Mouse (Mus musculus) yolk sac, embryonic 10.5 days (tissue): Measurements from ENCODE around the gene Rab30.
"Not testable (repeated sequence)": the region's sequence is repeated elsewhere in the genome, so short reads cannot be mapped to it uniquely, and the experiment has no call there.

Experiments used
- DNase-seq: peaks from one replicate; pipeline ENCODE4 v3.0.0-alpha.2; 2017; ENCODE audit warnings: low spot score

The Rab30 gene

DNA sequence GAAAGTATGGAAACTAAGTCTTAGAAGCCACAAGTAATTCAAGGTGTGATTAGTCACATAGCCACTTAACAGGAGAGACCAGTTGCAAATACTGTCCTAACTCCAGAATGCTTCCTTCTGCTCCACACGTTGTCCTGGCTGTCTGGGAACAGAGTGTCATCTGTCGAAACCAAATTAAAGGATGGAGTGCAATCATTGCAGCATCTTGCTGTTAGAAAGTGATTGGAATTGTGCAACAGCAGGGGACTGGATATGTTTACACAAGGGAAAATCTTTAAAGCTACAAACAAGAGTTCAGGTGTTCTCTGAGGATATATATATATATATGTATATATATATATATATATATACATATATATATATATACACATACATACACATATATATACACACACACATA, 9.0 kb downstream of the Rab30 start:
- DNase-seq, result no peak

DNA sequence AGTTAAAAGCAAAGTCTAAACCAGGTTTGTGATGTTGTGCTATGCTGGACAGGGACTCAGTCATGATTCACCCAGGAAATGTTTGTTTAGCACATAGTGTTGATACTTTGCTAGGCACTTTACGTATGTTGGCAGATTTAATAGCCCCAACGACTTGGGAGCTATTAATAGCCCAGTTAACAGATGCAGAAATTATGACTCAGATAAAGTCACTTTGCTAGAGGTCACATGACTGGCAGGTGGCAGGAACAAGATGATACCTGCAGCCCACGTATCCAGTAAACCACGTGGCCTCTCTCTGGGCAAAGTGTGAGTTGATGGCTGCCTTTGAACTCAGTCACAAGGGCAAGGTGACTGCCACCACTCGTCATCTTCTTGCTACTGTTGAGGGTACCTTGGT, 16.7 kb downstream of the Rab30 start:
- DNase-seq, result no peak

DNA sequence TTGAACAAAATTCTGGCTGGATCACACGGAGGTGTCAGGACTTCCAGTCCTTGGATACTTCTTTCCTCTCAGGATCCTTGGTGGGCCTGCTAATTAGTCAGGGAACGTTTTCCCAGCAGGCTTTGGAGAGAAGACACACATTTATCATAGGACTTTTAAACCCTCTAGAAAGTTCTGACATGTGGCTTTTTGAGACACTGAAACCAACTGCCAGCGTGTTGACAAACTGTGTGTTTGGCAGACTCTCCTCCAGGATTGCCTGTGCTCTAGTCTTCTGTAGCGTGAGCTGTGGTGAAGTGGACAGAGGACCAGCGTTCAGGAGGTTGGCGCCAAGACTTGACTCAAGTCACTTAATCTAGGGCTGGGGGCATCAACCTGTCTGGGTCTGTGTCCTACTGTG, 19.2 kb downstream of the Rab30 start:
- no peak for DNase-seq

DNA sequence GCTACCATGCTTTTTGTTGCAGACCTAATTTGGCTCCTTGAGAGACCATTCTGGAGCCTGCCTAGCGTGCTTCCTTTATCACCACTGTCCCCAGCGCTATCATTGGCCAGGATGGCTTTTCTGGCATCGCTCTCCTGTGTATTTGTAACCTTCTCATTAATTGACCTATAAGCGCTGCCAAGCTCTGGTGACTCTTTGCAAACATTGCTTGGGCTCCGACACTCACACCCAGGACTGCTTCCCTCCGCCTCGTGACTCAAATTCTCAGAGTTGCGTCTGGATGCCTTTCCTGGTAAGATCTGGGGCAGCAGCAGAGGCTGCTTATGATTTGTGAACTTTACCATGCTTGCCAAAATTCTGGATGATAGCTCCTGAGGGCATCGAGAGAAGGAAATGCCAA, 19.8 kb downstream of the Rab30 start:
- DNase-seq, result no peak

- DNase-seq, result no peak
Measured at GRCm38 (mm10) chr7:92765426-92765825, 24.0 kb downstream of the Rab30 start.

GRCm38 (mm10) chr7:92766096-92767090, 25.0 kb downstream of the Rab30 start:
- no peak for DNase-seq

DNA sequence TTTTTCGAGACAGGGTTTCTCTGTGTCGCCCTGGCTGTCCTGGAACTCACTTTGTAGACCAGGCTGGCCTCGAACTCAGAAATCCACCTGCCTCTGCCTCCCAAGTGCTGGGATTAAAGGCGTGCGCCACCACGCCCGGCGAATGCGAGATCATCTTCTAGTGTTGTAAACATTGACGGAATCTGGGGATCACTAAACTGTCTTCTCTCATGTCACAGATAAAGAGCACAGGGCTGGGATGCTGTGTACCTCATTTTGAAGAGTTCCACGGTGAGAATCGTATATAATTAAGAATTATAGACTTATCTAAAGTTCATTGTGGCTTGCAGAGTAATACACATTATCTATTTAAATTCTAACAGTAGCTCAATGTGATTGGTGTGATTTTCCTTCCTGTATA, 26.7 kb downstream of the Rab30 start:
- DNase-seq, result not testable (repeated sequence)

GRCm38 (mm10) chr7:92768859-92769258, 27.5 kb downstream of the Rab30 start:
- no peak for DNase-seq

DNA sequence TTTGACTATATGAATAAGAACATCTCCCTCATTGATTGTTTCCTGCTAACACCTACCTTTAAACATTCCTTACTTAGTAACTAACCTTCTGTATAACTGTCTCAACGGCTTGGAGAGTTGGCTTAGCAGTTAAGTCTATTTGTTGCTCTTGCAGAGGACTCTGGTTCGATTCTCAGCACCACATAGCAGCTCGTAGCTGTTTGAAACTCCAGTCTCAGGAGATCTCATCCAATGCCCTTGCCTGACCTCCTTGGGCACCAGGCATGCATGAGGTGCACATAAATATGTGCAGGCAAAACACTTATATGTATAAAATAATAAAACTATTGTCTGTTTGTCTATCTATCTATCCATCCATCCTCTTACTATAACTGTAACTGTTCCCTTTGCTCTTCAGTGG, 31.6 kb downstream of the Rab30 start:
- no peak for DNase-seq

GRCm38 (mm10) chr7:92773596-92773995, 32.2 kb downstream of the Rab30 start:
- DNase-seq, result no peak

GRCm38 (mm10) chr7:92774741-92775140, 33.3 kb downstream of the Rab30 start:
- no peak for DNase-seq

- DNase-seq, result no peak
Measured at GRCm38 (mm10) chr7:92775703-92776102, 34.3 kb downstream of the Rab30 start.

GRCm38 (mm10) chr7:92776647-92777046, 35.2 kb downstream of the Rab30 start:
- DNase-seq, result no peak

DNA sequence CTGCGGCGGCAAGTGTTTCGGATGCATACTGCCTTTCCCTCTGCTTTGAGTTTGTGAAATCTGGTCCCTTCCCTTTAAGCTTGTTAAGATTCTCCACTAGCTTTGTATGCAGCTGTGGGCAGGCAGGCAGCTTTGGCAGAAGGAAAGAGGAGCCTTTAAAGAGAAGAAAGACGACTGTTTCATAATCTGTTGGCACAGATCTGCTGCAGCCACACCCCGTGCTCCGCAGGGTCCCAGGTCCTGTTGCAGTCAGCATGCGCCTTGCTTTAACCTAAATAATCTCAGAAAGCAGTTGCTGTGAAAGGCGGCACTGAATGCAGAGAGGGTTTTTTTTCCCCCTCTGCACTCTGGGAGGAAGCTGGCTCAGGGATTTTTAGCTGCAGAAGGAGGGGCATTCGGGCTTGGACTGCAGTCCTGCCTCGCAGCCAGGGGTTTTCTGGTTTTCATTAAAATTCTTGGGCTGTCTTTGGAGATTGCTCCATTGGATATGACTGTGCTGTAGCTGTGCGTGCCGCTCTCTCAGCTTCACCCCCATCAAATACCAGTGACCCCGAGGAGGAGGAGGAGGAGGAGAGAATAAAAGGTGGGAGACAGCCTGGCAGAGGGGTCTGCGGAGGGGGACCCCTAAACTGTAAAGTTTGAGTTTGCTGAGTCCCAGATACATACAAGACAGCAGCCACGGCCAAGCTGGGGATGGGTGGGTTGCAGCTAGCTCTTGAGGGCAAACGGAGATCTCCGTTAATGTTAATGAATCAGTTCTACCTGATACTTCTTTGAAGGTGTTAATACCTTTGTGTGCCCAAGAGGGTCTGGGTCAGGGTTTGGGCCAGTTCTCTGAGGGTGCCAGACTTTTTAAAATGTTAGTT, 35.9 kb downstream of the Rab30 start:
- DNase-seq, result peak; percentile 37

- DNase-seq, result no peak
Measured at GRCm38 (mm10) chr7:92779058-92779457, 37.7 kb downstream of the Rab30 start.

GRCm38 (mm10) chr7:92781361-92781760, 40.0 kb downstream of the Rab30 start:
- no peak for DNase-seq

DNA sequence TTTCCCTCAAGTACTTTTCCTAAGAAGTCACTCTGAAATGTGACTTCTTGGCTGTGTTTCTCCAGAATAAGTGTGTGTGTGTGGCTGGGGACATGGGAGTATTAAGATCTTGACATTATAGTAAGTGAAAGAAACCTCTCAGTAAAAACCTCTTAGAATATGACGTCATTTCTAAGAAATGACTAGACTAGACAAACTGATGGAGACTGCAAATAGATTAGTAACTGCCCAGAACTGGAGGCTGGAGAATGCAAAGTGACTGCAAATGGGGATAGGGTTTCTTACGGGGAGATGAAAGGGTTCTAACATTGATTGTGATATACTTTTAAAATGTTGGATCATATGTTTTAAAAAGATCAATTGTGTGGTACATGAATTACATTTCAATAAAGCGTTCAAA, 40.5 kb downstream of the Rab30 start:
- no peak for DNase-seq

DNA sequence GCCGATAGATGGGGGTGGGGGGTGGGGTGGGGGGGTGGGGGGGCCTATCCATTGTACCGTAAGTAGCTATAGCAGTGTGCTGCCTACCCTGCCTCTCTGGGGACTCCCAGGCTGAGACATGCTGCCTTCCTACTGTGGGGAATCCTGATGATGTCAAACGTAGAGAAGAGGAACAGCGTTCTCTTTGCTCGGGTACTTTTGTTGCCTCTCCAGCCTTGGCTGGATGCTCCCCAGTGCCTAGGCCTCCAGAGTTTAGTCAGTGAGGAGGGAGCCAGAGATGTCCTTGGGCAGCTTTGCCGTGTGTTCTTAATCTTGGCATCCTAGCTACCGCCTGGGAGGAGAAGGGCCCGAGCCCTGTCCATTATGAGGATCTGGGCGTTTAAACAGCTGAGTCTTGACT, 41.1 kb downstream of the Rab30 start:
- no peak for DNase-seq

GRCm38 (mm10) chr7:92783166-92783806, 41.9 kb downstream of the Rab30 start:
- DNase-seq, result no peak

DNA sequence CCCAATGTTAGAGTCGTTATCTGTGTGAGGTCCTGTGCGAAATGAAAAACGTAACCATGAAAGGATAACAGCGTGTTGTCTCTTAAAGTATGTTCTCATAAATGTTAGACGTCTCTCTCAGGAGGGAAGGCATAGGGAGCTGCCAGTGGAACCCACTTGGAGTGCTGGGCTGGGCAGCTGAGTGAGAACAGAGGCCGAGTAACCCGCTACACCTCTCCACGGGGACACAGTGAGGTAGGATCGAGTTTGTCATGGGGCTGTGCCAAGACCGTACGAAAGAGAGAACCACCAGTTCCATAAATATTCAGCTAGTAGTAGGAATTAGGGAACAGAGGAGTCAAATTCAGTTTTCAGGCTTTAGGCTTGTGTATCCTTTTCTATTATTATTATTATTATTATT, 42.5 kb downstream of the Rab30 start:
- no peak for DNase-seq

GRCm38 (mm10) chr7:92795749-92796148, 54.3 kb downstream of the Rab30 start:
- DNase-seq, result no peak

DNA sequence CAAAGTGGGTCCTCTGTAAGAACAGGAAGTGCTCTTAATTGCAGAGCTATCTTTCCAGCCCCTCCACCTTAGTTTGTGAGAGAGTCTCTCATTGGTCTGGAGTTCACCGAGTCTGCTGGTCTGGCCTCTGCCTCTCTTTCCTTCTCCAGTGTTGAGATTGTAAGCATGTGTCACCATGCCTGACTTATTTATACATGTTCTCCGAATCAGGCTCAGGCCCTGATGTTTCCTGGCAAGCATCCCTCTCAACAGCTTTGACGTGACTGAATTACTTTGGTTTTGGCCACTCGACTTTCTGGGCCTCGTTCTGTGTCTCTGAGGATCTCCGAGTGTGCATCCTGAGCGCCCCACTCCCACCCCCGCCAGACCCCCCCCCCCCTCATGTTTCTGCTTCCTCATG, 55.4 kb downstream of the Rab30 start:
- no peak for DNase-seq
